26 mouse cellular contexts compared by ENCODE assay signal in the genomic region with DNA sequence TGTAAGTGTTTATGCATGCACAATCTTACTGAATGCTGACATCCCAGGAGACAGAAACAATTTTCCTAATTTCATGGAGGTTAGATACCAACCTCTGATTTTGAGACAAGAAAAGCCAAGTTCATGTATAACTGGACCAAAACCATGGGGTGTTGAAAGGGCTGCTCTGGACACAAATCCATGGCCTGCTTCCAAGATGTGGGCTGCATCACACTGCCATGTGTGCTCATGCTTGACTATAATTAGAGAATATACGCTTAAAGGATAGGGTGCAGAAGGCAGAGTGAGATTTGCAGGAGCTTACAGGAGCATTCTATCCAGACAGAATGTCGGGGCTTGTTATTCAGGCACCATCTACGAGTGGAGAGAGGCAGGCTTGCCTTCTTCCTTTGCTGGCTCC.
DNase-seq lines count a peak whose midpoint lies in the region; ATAC-seq lines count a peak whose summit lies in the region.
"Had no signal": no experiment of that assay in that cellular context is flagged by ENCODE, and none has a peak within 500 bp of the region (broad histone marks: within the 10 kb centered on the region; RNA-seq: fewer than 3 reads in every experiment).

No protein-coding gene starts in this region.

- no peak overlapping the region for H3K4me3 ChIP-seq in embryonic facial prominence, embryonic 13.5 days
- H3K4me3 ChIP-seq in embryonic facial prominence, embryonic 10.5 days, result no peak overlapping the region
- no peak overlapping the region for H3K4me3 ChIP-seq in heart, embryonic 14.5 days (ENCODE audit: control insufficient read depth in 1 of 2, insufficient read depth in 1 of 2, low read depth in 1 of 2, low read length in 2 of 2)
- no peak overlapping the region for H3K4me3 ChIP-seq in embryonic facial prominence, embryonic 15.5 days (replicated peaks)
- H3K4me3 ChIP-seq: embryonic facial prominence, embryonic 12.5 days; hindbrain, embryonic 12.5 days had no signal

- no peaks in the 10 kb centered on the region for H3K9me3 ChIP-seq in embryonic facial prominence, embryonic 13.5 days
- H3K9me3 ChIP-seq in embryonic facial prominence, embryonic 10.5 days, result no peaks in the 10 kb centered on the region
- H3K9me3 ChIP-seq in heart, embryonic 14.5 days (ENCODE audit: control insufficient read depth, low read length), result no peaks in the 10 kb centered on the region
- no peaks in the 10 kb centered on the region for H3K9me3 ChIP-seq in embryonic facial prominence, embryonic 15.5 days (replicated peaks)
- H3K9me3 ChIP-seq: embryonic facial prominence, embryonic 12.5 days; hindbrain, embryonic 12.5 days had no signal

- 0 out of 2 replicates have a peak, but pooled peaks cover 3% of the 10 kb centered on the region for H3K27me3 ChIP-seq in embryonic facial prominence, embryonic 13.5 days
- no peaks in the 10 kb centered on the region; the same call in 1 of the 2 replicates for H3K27me3 ChIP-seq in embryonic facial prominence, embryonic 10.5 days (replicated peaks; ENCODE audit: low read depth, poor library complexity, severe bottlenecking)
- H3K27me3 ChIP-seq in heart, embryonic 14.5 days (ENCODE audit: control insufficient read depth, insufficient read depth, low read length), result peaks cover 89% of the 10 kb centered on the region
- H3K27me3 ChIP-seq in embryonic facial prominence, embryonic 15.5 days, result no peaks in the 10 kb centered on the region
- H3K27me3 ChIP-seq: embryonic facial prominence, embryonic 12.5 days; hindbrain, embryonic 12.5 days had no signal

- H3K4me1 ChIP-seq in embryonic facial prominence, embryonic 13.5 days, result peaks cover 22% of the 10 kb centered on the region
- 0 out of 2 replicates have a peak, but pooled peaks cover 4% of the 10 kb centered on the region for H3K4me1 ChIP-seq in embryonic facial prominence, embryonic 10.5 days
- H3K4me1 ChIP-seq in heart, embryonic 14.5 days (ENCODE audit: control insufficient read depth in 2 of 2, insufficient read depth in 2 of 2, low read length in 2 of 2), result peaks cover 13 to 18% of the 10 kb centered on the region in 2 experiments
- peaks cover 13% of the 10 kb centered on the region; the same call in 1 of the 2 replicates for H3K4me1 ChIP-seq in embryonic facial prominence, embryonic 15.5 days
- H3K4me1 ChIP-seq: embryonic facial prominence, embryonic 12.5 days; hindbrain, embryonic 12.5 days had no signal

- ATAC-seq in embryonic facial prominence, embryonic 13.5 days (ENCODE audit: insufficient number of reproducible peaks, insufficient read depth, low FRiP score, low TSS enrichment, low read depth), result peak; percentile 15; the same call in 1 of the 2 replicates
- no peak for ATAC-seq in heart, embryonic 14.5 days (ENCODE audit: insufficient number of reproducible peaks, insufficient read depth, low FRiP score, low read depth)
- peak; percentile 57; the same call in 1 of the 2 replicates for ATAC-seq in embryonic facial prominence, embryonic 15.5 days (ENCODE audit: insufficient number of reproducible peaks, low FRiP score, low TSS enrichment, low read depth)
- ATAC-seq: activated CD4-positive, CD25-positive, alpha-beta regulatory T cell, adult 4 months; CD4-positive, CD25-positive, alpha-beta regulatory T cell, adult 4 months; forebrain, embryonic 14.5 days; forebrain, postnatal 0 days; hindbrain, embryonic 16.5 days; inflammation-experienced regulatory T-cells, adult 6 months; intestine, embryonic 16.5 days had no signal

- WGBS in embryonic facial prominence, embryonic 13.5 days, result 48% methylated on average over 3 of the region's 3 CpGs
- WGBS in embryonic facial prominence, embryonic 10.5 days, result 84% methylated on average over 3 of the region's 3 CpGs
- WGBS in heart, embryonic 14.5 days, result 44% methylated on average over 3 of the region's 3 CpGs
- 37% methylated on average over 3 of the region's 3 CpGs for WGBS in embryonic facial prominence, embryonic 15.5 days

- H3K9ac ChIP-seq in embryonic facial prominence, embryonic 13.5 days, result no peak overlapping the region
- H3K9ac ChIP-seq in heart, embryonic 14.5 days (ENCODE audit: low read length), result no peak overlapping the region
- no peak overlapping the region for H3K9ac ChIP-seq in embryonic facial prominence, embryonic 15.5 days
- H3K9ac ChIP-seq: embryonic facial prominence, embryonic 12.5 days; forebrain, postnatal 0 days; hindbrain, embryonic 12.5 days had no signal

- no peak overlapping the region for H3K4me2 ChIP-seq in embryonic facial prominence, embryonic 13.5 days
- peak overlapping the region; percentile 8; the same call in 1 of the 2 replicates for H3K4me2 ChIP-seq in heart, embryonic 14.5 days (ENCODE audit: low read length)
- H3K4me2 ChIP-seq in embryonic facial prominence, embryonic 15.5 days (replicated peaks), result no peak overlapping the region
- H3K4me2 ChIP-seq: embryonic facial prominence, embryonic 12.5 days; heart, embryonic 11.5 days; hindbrain, embryonic 12.5 days had no signal

- 0 out of 2 replicates have a peak overlapping the region, but pooled peaks have one; percentile 1 for H3K27ac ChIP-seq in embryonic facial prominence, embryonic 13.5 days
- no peak overlapping the region for H3K27ac ChIP-seq in embryonic facial prominence, embryonic 10.5 days (replicated peaks)
- no peak overlapping the region for H3K27ac ChIP-seq in heart, embryonic 14.5 days (replicated peaks in 1 of 2; ENCODE audit: control insufficient read depth in 1 of 2, insufficient read depth in 1 of 2, low read depth in 2 of 2, low read length in 2 of 2)
- no peak overlapping the region for H3K27ac ChIP-seq in embryonic facial prominence, embryonic 15.5 days (replicated peaks)
- H3K27ac ChIP-seq: embryonic facial prominence, embryonic 12.5 days; hindbrain, embryonic 12.5 days had no signal

- no peaks in the 10 kb centered on the region for H3K36me3 ChIP-seq in embryonic facial prominence, embryonic 13.5 days
- H3K36me3 ChIP-seq in embryonic facial prominence, embryonic 10.5 days (replicated peaks), result no peaks in the 10 kb centered on the region
- H3K36me3 ChIP-seq in heart, embryonic 14.5 days (ENCODE audit: control insufficient read depth, insufficient read depth, low read length), result no peaks in the 10 kb centered on the region
- no peaks in the 10 kb centered on the region for H3K36me3 ChIP-seq in embryonic facial prominence, embryonic 15.5 days
- H3K36me3 ChIP-seq: embryonic facial prominence, embryonic 12.5 days; hindbrain, embryonic 12.5 days had no signal

- DNase-seq in embryonic facial prominence, embryonic 10.5 days (ENCODE audit: low spot score), result no peak
- no peak for DNase-seq in heart, postnatal 4 days
- DNase-seq in right cerebral cortex, adult 2 months (ENCODE audit: low spot score in 2 of 2), result peak; percentile 4 to 10
- DNase-seq in right cerebral cortex, postnatal 4 days, result no peak
- no peak for DNase-seq in thymus, postnatal 25 days
- DNase-seq: adrenal gland, adult 8-10 months; adrenal gland, postnatal 25 days; cerebellum, adult 11-12 months; cerebellum, adult 8-10 months; forebrain, postnatal 0 days; gastrocnemius, postnatal 10 days; gastrocnemius, postnatal 36 days; heart, postnatal 14 days; kidney, adult 18-20 months had no signal

Comparison
In these comparisons a context has a peak if more than half of its experiments do, and no peak if none do; other contexts are left out.
1. DNase-seq: peak in right cerebral cortex, adult 2 months (2 of 2); none in embryonic facial prominence, embryonic 10.5 days (single experiment), heart, postnatal 4 days (single experiment), right cerebral cortex, postnatal 4 days (single experiment) and thymus, postnatal 25 days (single experiment).